Mouse (Mus musculus) small intestine, adult 2 months (tissue): ENCODE results near the gene C77080. TPM values are rescaled to one million over a fixed set of nuclear protein-coding genes. Genes with fewer than 3 reads are reported as not detected.
A peak's percentile ranks its signal among the peaks of the same experiment; 100 is the strongest.

Experiments
- H3K27ac ChIP-seq: fragments of 200-500 bp; 2 replicates; pipeline ENCODE4 v1.5.1; 2012; ENCODE audit warnings: low read depth, low read length, control low read depth, inconsistent platforms; ENCODE audit not compliant: insufficient read depth
- H3K27me3 ChIP-seq: fragments of 200-500 bp; 2 replicates; pipeline ENCODE4 v1.6.1; 2012; ENCODE audit warnings: mild to moderate bottlenecking, moderate library complexity, low read length, inconsistent platforms; ENCODE audit not compliant: control insufficient read depth, insufficient read depth
- H3K36me3 ChIP-seq: fragments of 200-500 bp; 2 replicates; pipeline ENCODE4 v1.6.1; 2012; ENCODE audit warnings: mild to moderate bottlenecking, low read length, control low read depth, inconsistent platforms; ENCODE audit not compliant: control insufficient read depth, insufficient read depth
- H3K4me1 ChIP-seq: fragments of 200-500 bp; 2 replicates; pipeline ENCODE4 v1.6.1; 2012; ENCODE audit warnings: low read length, inconsistent platforms, mixed read lengths; ENCODE audit not compliant: control insufficient read depth, insufficient read depth, insufficient read length
- H3K4me3 ChIP-seq: fragments of 200-500 bp; 2 replicates; pipeline ENCODE4 v1.5.1; 2012; ENCODE audit warnings: low read depth, mild to moderate bottlenecking, control low read depth, inconsistent platforms, low read length, moderate library complexity
- CTCF ChIP-seq: fragments of 200-500 bp; IDR thresholded peaks from 2 replicates; pipeline ENCODE4 v1.5.1; 2012; ENCODE audit warnings: low read depth, mild to moderate bottlenecking, control low read depth, inconsistent platforms, low read length, moderate library complexity, mixed read lengths; ENCODE audit not compliant: insufficient replicate concordance, insufficient read length; ENCODE audit errors: extremely low read depth
- POLR2A ChIP-seq: fragments of 200-500 bp; IDR thresholded peaks from 2 replicates; pipeline ENCODE4 v1.6.1; 2012; ENCODE audit warnings: low read depth, mild to moderate bottlenecking, control low read depth, inconsistent platforms, low read length, moderate library complexity
- WGBS: fragments of 180-500 bp; shearing (Covaris S2); methylation state at CpG from one replicate; pipeline ENCODE4 v1.1.7; 2018; 5-methylcytosine and 5-hydroxymethylcytosine counted together
- polyA plus RNA-seq: library from polyadenylated mRNA; depleted of rRNA; stranded (reverse); fragments of >200 nt; gene quantifications from 2 replicates; pipeline ENCODE4 v1.2.3, GENCODE M21; 2012

C77080 gene
- polyA plus RNA-seq, 1 experiment = 267 TPM

DNA sequence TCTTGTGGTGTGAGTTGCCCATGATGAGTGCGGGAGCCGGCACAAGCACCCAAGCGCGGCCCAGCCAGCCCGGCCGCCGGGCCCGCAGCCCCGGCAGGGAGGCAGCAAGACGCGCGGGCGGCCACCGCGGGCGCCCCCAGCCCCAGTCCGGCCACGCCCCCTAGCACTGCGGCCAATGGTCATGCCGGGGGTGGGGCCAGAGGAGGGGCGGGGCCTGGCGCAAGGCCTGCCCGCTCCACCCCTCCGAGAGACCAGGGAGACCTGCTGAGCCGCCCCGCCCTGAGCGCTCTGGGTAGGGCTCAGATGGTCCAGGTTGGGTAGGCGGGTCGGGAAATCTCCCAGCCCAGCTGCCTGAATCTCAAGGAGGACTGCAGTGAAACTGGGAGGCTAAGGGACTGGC, 22.1 kb downstream of the C77080 start:
- 1% methylated on average over 29 of the region's 29 CpGs for WGBS
- H3K27me3 ChIP-seq = no peaks in the 10 kb centered on the region
- TF ChIP-seq CTCF (no peak), POLR2A (no peak)
- H3K36me3 ChIP-seq = peaks cover 14% of the 10 kb centered on the region
- H3K4me1 ChIP-seq = peaks cover 58% of the 10 kb centered on the region
- H3K27ac ChIP-seq = no peak overlapping the region
- peak overlapping the region; percentile 56 for H3K4me3 ChIP-seq

GRCm38 (mm10) chr4:129238579-129239016, 22.6 kb downstream of the C77080 start:
- Histone ChIP-seq H3K36me3 (peaks cover 12% of the 10 kb centered on the region), H3K27me3 (no peaks in the 10 kb centered on the region), H3K4me3 (peak overlapping the region; percentile 56), H3K4me1 (peaks cover 58% of the 10 kb centered on the region), H3K27ac (no peak overlapping the region)
- WGBS = 13% methylated on average over 23 of the region's 23 CpGs
- TF ChIP-seq CTCF = no peak
- no peak for TF ChIP-seq POLR2A

GRCm38 (mm10) chr4:129237843-129238441, 23.3 kb downstream of the C77080 start:
- H3K27ac ChIP-seq = peak overlapping the region; percentile 82
- peak overlapping the region; percentile 11; the same call in 1 of the 2 replicates for H3K4me3 ChIP-seq
- TF ChIP-seq CTCF = no peak
- no peak for TF ChIP-seq POLR2A
- 46% methylated on average over 21 of the region's 21 CpGs for WGBS
- peaks cover 11% of the 10 kb centered on the region for H3K36me3 ChIP-seq
- peaks cover 59% of the 10 kb centered on the region for H3K4me1 ChIP-seq
- no peaks in the 10 kb centered on the region for H3K27me3 ChIP-seq

- H3K36me3 ChIP-seq = peaks cover 7% of the 10 kb centered on the region
- peak overlapping the region; percentile 82 for H3K27ac ChIP-seq
- peak overlapping the region; percentile 17; the same call in 1 of the 2 replicates for H3K4me3 ChIP-seq
- H3K27me3 ChIP-seq = no peaks in the 10 kb centered on the region
- 42% methylated on average over 8 of the region's 8 CpGs for WGBS
- TF ChIP-seq POLR2A = no peak
- TF ChIP-seq CTCF = no peak
- peaks cover 61% of the 10 kb centered on the region for H3K4me1 ChIP-seq
Observed at GRCm38 (mm10) chr4:129236236-129236813, 24.9 kb downstream of the C77080 start.

DNA sequence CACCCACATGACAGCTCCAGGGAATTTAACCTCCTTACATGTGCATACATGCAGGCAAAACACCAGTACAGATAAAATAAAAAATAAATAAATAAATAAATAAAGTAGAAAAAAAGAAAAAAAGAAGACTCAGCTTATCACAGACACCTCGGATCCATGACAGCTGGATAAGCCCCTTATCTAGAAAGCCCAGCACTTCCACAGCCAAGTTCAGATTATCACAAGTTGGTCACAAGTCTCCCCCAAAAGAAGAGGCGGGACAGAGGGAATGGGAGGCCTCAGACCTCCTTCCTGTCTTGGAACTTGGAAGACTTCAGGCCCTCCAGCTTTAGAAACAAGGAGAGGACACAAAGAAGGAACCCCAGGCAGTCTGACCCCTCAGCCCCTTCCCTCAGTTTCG, 26.1 kb downstream of the C77080 start:
- Histone ChIP-seq H3K36me3 (no peaks in the 10 kb centered on the region; the same call in 1 of the 2 replicates), H3K4me3 (no peak overlapping the region), H3K27ac (peak overlapping the region; percentile 89), H3K27me3 (no peaks in the 10 kb centered on the region), H3K4me1 (peaks cover 67% of the 10 kb centered on the region)
- WGBS = 74% methylated on average over 3 of the region's 3 CpGs
- no peak for TF ChIP-seq CTCF
- TF ChIP-seq POLR2A = no peak

DNA sequence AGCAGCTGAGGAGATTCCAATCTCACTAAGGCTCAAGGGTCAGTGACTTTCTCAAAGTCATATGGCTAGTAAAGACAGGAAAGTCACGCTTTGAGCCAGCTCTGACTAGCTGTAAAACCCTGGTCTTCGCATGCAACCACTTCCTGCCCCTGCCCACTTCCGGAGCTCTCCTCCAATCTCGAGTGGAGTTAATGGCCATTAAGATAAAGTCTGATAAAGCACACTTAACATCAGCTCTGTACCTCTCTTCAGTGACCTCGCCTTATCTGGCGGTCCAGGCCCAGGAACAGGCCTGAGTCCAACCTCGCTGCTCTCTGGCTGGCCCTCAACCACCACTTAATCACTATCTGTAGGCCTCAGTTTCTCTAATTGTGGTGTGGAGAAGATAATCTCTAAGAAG, 26.7 kb downstream of the C77080 start:
- TF ChIP-seq POLR2A (peak; percentile 36; the same call in 1 of the 2 replicates), CTCF (no peak)
- Histone ChIP-seq H3K4me3 (no peak overlapping the region), H3K36me3 (no peaks in the 10 kb centered on the region; the same call in 1 of the 2 replicates), H3K4me1 (peaks cover 67% of the 10 kb centered on the region), H3K27ac (peak overlapping the region; percentile 89), H3K27me3 (no peaks in the 10 kb centered on the region)
- WGBS = 17% methylated on average over 7 of the region's 7 CpGs

- TF ChIP-seq CTCF (no peak), POLR2A (no peak)
- peak overlapping the region; percentile 95 for H3K27ac ChIP-seq
- H3K4me3 ChIP-seq = peak overlapping the region; percentile 36
Observed at GRCm38 (mm10) chr4:129232561-129233360, 28.4 kb downstream of the C77080 start.

More at GRCm38 (mm10) chr4:129232561-129233360, 28.4 kb downstream of the C77080 start:
- Histone ChIP-seq H3K4me1 (peaks cover 65% of the 10 kb centered on the region), H3K36me3 (peaks cover 3% of the 10 kb centered on the region), H3K27me3 (no peaks in the 10 kb centered on the region)
- WGBS = 46% methylated on average over 9 of the region's 9 CpGs
